Mouse (Mus musculus) liver, postnatal 0 days (tissue): Measurements from ENCODE around the gene Tnc.

ENCODE experiments used
- CTCF ChIP-seq: sonication (generic); IDR thresholded peaks from 2 replicates; pipeline ENCODE4 v1.5.1; 2016; ENCODE audit warnings: antibody characterized with exemption, low read depth
- EP300 ChIP-seq: IDR thresholded peaks from 2 replicates; pipeline ENCODE4 v1.6.1; 2016; ENCODE audit warnings: antibody characterized with exemption, low read depth, mild to moderate bottlenecking

DNA sequence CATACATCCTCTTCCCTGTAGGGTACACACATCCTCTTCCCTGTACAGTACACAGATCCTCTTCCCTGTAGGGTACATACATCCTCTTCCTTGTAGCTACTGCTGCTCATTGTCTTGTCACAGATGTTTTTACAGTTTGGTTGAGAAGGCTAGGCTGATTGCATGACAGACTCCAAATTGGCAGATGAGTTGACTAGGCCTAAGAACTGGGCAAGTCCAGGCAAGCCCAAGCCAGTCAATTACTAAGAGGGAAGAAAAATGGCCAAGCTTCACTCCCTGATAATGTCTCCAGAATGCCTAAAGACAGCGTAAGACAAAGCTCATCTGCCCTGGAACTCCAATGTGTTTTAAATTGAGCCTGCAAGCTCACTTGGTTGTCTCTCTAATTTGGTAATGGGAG, 36.9 kb downstream of the Tnc start:
- TF ChIP-seq EP300 = no peak
- TF ChIP-seq CTCF = no peak
